In genomic region chr9:52046686-52047085, GRCm38 (mm10) we compare ENCODE assay signal across 8 mouse cellular contexts. TPM values are rescaled to one million over a fixed set of nuclear protein-coding genes. Genes with fewer than 3 reads are reported as not detected.
DNase-seq lines count a peak whose midpoint lies in the region; ATAC-seq and TF ChIP-seq lines count a peak whose summit lies in the region.

No protein-coding gene starts in this region.

- H3K4me3 ChIP-seq in liver, adult 2 months (ENCODE audit: insufficient read depth, low read depth, low read length) = no peak overlapping the region
- H3K4me3 ChIP-seq in hindbrain, embryonic 13.5 days = peak overlapping the region; percentile 96
- H3K4me3 ChIP-seq in limb, embryonic 12.5 days (replicated peaks) = peak overlapping the region; percentile 94
- peak overlapping the region; percentile 94; the same call in 1 of the 2 replicates for H3K4me3 ChIP-seq in neural tube, embryonic 15.5 days (replicated peaks)

- 26% methylated on average over 5 of the region's 5 CpGs for WGBS in liver, adult 2 months
- WGBS in hindbrain, embryonic 13.5 days = 24% methylated on average over 5 of the region's 5 CpGs
- WGBS in limb, embryonic 12.5 days = 22% methylated on average over 5 of the region's 5 CpGs
- 13% methylated on average over 5 of the region's 5 CpGs for whole genome bisulfite sequencing in neural tube, embryonic 15.5 days

- no peak for TF ChIP-seq POLR2A in liver, adult 2 months (IDR thresholded peaks at IDR 0.05; ENCODE audit: extremely low read depth, insufficient read depth, low read length)

- no peaks in the 10 kb centered on the region for H3K27me3 ChIP-seq in liver, adult 2 months (ENCODE audit: control insufficient read depth, insufficient read depth, low read length)
- H3K27me3 ChIP-seq in hindbrain, embryonic 13.5 days = no peaks in the 10 kb centered on the region
- no peaks in the 10 kb centered on the region for H3K27me3 ChIP-seq in limb, embryonic 12.5 days
- no peaks in the 10 kb centered on the region for H3K27me3 ChIP-seq in neural tube, embryonic 15.5 days (replicated peaks)

- peak overlapping the region; percentile 65 for H3K4me2 ChIP-seq in hindbrain, embryonic 13.5 days
- peak overlapping the region; percentile 65 for H3K4me2 ChIP-seq in limb, embryonic 12.5 days
- H3K4me2 ChIP-seq in neural tube, embryonic 15.5 days = peak overlapping the region; percentile 69

- H3K36me3 ChIP-seq in liver, adult 2 months (ENCODE audit: control insufficient read depth, insufficient read depth, low read length) = no peaks in the 10 kb centered on the region
- no peaks in the 10 kb centered on the region for H3K36me3 ChIP-seq in hindbrain, embryonic 13.5 days
- no peaks in the 10 kb centered on the region for H3K36me3 ChIP-seq in limb, embryonic 12.5 days
- H3K36me3 ChIP-seq in neural tube, embryonic 15.5 days = no peaks in the 10 kb centered on the region

- peak; percentile 69 for DNase-seq in liver, adult 2 months (ENCODE audit: extremely low read depth, low read depth, low spot score)
- DNase-seq in liver = no peak
- no peak for DNase-seq in right cerebral cortex, postnatal 10 days (ENCODE audit: low spot score in 2 of 2)
- DNase-seq in urinary bladder, postnatal 14 days (ENCODE audit: low spot score) = no peak
- no peak for DNase-seq in urinary bladder, postnatal 25 days (ENCODE audit: low spot score)

- no peak for TF ChIP-seq CTCF in liver, adult 2 months (IDR thresholded peaks at IDR 0.05; ENCODE audit: low read depth, low read length)

- no peaks in the 10 kb centered on the region for H3K9me3 ChIP-seq in hindbrain, embryonic 13.5 days
- no peaks in the 10 kb centered on the region for H3K9me3 ChIP-seq in limb, embryonic 12.5 days
- H3K9me3 ChIP-seq in neural tube, embryonic 15.5 days (replicated peaks) = no peaks in the 10 kb centered on the region

- peak overlapping the region; percentile 97 for H3K27ac ChIP-seq in liver, adult 2 months (replicated peaks; ENCODE audit: insufficient read depth, low read depth, low read length)
- H3K27ac ChIP-seq in hindbrain, embryonic 13.5 days = 0 out of 2 replicates have a peak overlapping the region, but pooled peaks have one; percentile 98
- no peak overlapping the region for H3K27ac ChIP-seq in limb, embryonic 12.5 days
- H3K27ac ChIP-seq in neural tube, embryonic 15.5 days (replicated peaks) = no peak overlapping the region

- ATAC-seq in hindbrain, embryonic 13.5 days (ENCODE audit: low FRiP score) = no peak
- no peak for ATAC-seq in limb, embryonic 12.5 days (ENCODE audit: insufficient number of reproducible peaks, insufficient read depth, low FRiP score, low TSS enrichment, low read depth)
- ATAC-seq in neural tube, embryonic 15.5 days (ENCODE audit: low FRiP score) = no peak

- peaks cover 21% of the 10 kb centered on the region; the same call in 1 of the 2 replicates for H3K79me2 ChIP-seq in liver, adult 2 months (ENCODE audit: control insufficient read depth, insufficient read depth, low read length)

- no peak overlapping the region for H3K9ac ChIP-seq in liver, adult 2 months (ENCODE audit: low read depth, low read length)
- H3K9ac ChIP-seq in hindbrain, embryonic 13.5 days = peak overlapping the region; percentile 31; the same call in 1 of the 2 replicates
- H3K9ac ChIP-seq in limb, embryonic 12.5 days (replicated peaks) = peak overlapping the region; percentile 99; the same call in 1 of the 2 replicates
- H3K9ac ChIP-seq in neural tube, embryonic 15.5 days (replicated peaks) = no peak overlapping the region

- H3K4me1 ChIP-seq in liver, adult 2 months (ENCODE audit: control insufficient read depth, insufficient read depth, low read length) = peaks cover 12% of the 10 kb centered on the region
- H3K4me1 ChIP-seq in hindbrain, embryonic 13.5 days (replicated peaks) = peaks cover 31% of the 10 kb centered on the region
- peaks cover 25% of the 10 kb centered on the region for H3K4me1 ChIP-seq in limb, embryonic 12.5 days (replicated peaks)
- peaks cover 24% of the 10 kb centered on the region for H3K4me1 ChIP-seq in neural tube, embryonic 15.5 days

RNA-seq across cellular contexts. Expression of gene Rdx, which starts 0.3 kb away (rescaled TPM):
- 167 TPM in 2 replicates for total RNA-seq in liver, adult 2 months (2014; rRNA removed)
- polyA plus RNA-seq in liver, adult 2 months (2012; rRNA removed) = 30.5 and 32.7 TPM in 2 replicates
- polyA plus RNA-seq in hindbrain, embryonic 13.5 days (2015; fragmentation: Nextera tagmentation; extraction: Ambion mirVana) = 100 and 109 TPM in 2 replicates
- 153 and 159 TPM in 2 replicates for polyA plus RNA-seq in limb, embryonic 12.5 days (2016; fragmentation: Nextera tagmentation; extraction: Ambion mirVana)
- polyA plus RNA-seq in neural tube, embryonic 15.5 days (2015; fragmentation: Nextera tagmentation; extraction: Ambion mirVana) = 72.5 and 81.2 TPM in 2 replicates

Comparison
In these comparisons a context has a peak if more than half of its experiments do, and no peak if none do; other contexts are left out.
1. H3K27ac ChIP-seq: peak in liver, adult 2 months (single experiment) and hindbrain, embryonic 13.5 days (single experiment); none in limb, embryonic 12.5 days (single experiment) and neural tube, embryonic 15.5 days (single experiment).
2. H3K9ac ChIP-seq: peak in hindbrain, embryonic 13.5 days (single experiment) and limb, embryonic 12.5 days (single experiment); none in liver, adult 2 months (single experiment) and neural tube, embryonic 15.5 days (single experiment).
3. Peak in every context shown above with its lines, with median percentiles within 50 percentile points of each other: H3K4me2 ChIP-seq.